Comparison of ENCODE assay signal across 26 mouse cellular contexts in genomic region chr9:115200166-115200862, GRCm38 (mm10).
DNase-seq lines count a peak whose midpoint lies in the region; ATAC-seq lines count a peak whose summit lies in the region.
"Had no signal": no experiment of that assay in that cellular context is flagged by ENCODE, and none has a peak within 500 bp of the region (broad histone marks: within the 10 kb centered on the region; RNA-seq: fewer than 3 reads in every experiment).

No protein-coding gene starts in this region.

- ATAC-seq in frontal cortex, adult (ENCODE audit: low TSS enrichment): peak; percentile 53
- ATAC-seq: CD4-positive, CD25-positive, alpha-beta regulatory T cell, adult 4 months; forebrain, postnatal 0 days; hindbrain, postnatal 0 days; intestine, embryonic 15.5 days; midbrain, embryonic 15.5 days had no signal

- DNase-seq in frontal cortex, postnatal 10 days (ENCODE audit: low spot score in 2 of 2): no peak
- peak; percentile 20 for DNase-seq in right cerebral cortex, adult 18-20 months
- no peak for DNase-seq in right cerebral cortex, postnatal 10 days (ENCODE audit: low spot score in 2 of 2)
- peak; percentile 77 for DNase-seq in 416B (ENCODE audit: low read depth)
- DNase-seq in thymus, postnatal 36 days: peak; percentile 11 to 34
- DNase-seq in urinary bladder, adult 2 months (ENCODE audit: low spot score): no peak
- no peak for DNase-seq in lung, postnatal 25 days (ENCODE audit: low spot score)
- DNase-seq: adrenal gland, postnatal 14 days; cerebellum, adult 11 months; cerebellum, adult 9-10 months; forebrain, postnatal 0 days; gastrocnemius, postnatal 36 days; heart, adult 18-20 months; heart, postnatal 36 days; kidney, adult 2 months; kidney, postnatal 4 days; layer of hippocampus, postnatal 36 days; liver, embryonic 13.5 days; lung, embryonic 14.5 days; lung, postnatal 14 days; right cerebral cortex, postnatal 4 days had no signal

Comparison
In these comparisons a context has a peak if more than half of its experiments do, and no peak if none do; other contexts are left out.
1. DNase-seq: peak in right cerebral cortex, adult 18-20 months (single experiment), 416B (single experiment) and thymus, postnatal 36 days (2 of 2); none in frontal cortex, postnatal 10 days (0 of 2), right cerebral cortex, postnatal 10 days (0 of 2), urinary bladder, adult 2 months (single experiment) and lung, postnatal 25 days (single experiment).